Mouse (Mus musculus) limb, embryonic 15.5 days (tissue): ENCODE results near the gene Sfxn5. TPM values are rescaled to one million over a fixed set of nuclear protein-coding genes. Genes with fewer than 3 reads are reported as not detected.

Experiments
- ATAC-seq: fragments of 200-750 bp; cut with Nextera tagmentation; 2 replicates; pipeline ENCODE4 v1.8.0; 2017; ENCODE audit warnings: low read depth, moderate TSS enrichment; ENCODE audit not compliant: insufficient number of reproducible peaks, low FRiP score, low TSS enrichment
- H3K27ac ChIP-seq: fragments of 300-500 bp; sonication (generic); 2 replicates; pipeline ENCODE4 v1.5.1; 2015; ENCODE audit warnings: moderate library complexity, mild to moderate bottlenecking, inconsistent platforms
- H3K27me3 ChIP-seq: fragments of 300-500 bp; sonication (generic); 2 replicates; pipeline ENCODE4 v1.6.1; 2015; ENCODE audit warnings: inconsistent platforms
- H3K36me3 ChIP-seq: fragments of 300-500 bp; sonication (generic); 2 replicates; pipeline ENCODE4 v1.6.1; 2015; ENCODE audit warnings: inconsistent platforms
- H3K4me1 ChIP-seq: fragments of 300-500 bp; sonication (generic); 2 replicates; pipeline ENCODE4 v1.6.1; 2015; ENCODE audit warnings: inconsistent platforms
- H3K4me2 ChIP-seq: fragments of 300-500 bp; sonication (generic); 2 replicates; pipeline ENCODE4 v1.6.1; 2015; ENCODE audit warnings: mild to moderate bottlenecking, inconsistent platforms
- H3K4me3 ChIP-seq: fragments of 300-500 bp; sonication (generic); 2 replicates; pipeline ENCODE4 v1.5.1; 2015; ENCODE audit warnings: mild to moderate bottlenecking, inconsistent platforms
- H3K9ac ChIP-seq: fragments of 300-500 bp; sonication (generic); 2 replicates; pipeline ENCODE4 v1.6.1; 2015; ENCODE audit warnings: inconsistent platforms
- H3K9me3 ChIP-seq: fragments of 300-500 bp; sonication (generic); 2 replicates; pipeline ENCODE4 v1.6.1; 2016; ENCODE audit warnings: inconsistent platforms
- WGBS: fragments of 180-500 bp; shearing (Covaris S2); methylation state at CpG from one replicate; pipeline ENCODE4 v1.1.7; 2015; 5-methylcytosine and 5-hydroxymethylcytosine counted together
- polyA plus RNA-seq: library from polyadenylated mRNA; unstranded; fragments of >200 nt; fragmentation: Nextera tagmentation; extraction: Ambion mirVana; gene quantifications from 2 replicates; pipeline ENCODE4 v1.2.1, GENCODE M21; 2015

Sfxn5 gene
- polyA plus RNA-seq, 1 experiment from 2014 or later = 7.1 TPM

GRCm38 (mm10) chr6:85373066-85373860, 40.0 kb upstream of the Sfxn5 start:
- peak overlapping the region; percentile 87 for H3K4me3 ChIP-seq
- 81% methylated on average over 10 of the region's 10 CpGs for WGBS
- peaks cover 58% of the 10 kb centered on the region for H3K4me1 ChIP-seq

DNA sequence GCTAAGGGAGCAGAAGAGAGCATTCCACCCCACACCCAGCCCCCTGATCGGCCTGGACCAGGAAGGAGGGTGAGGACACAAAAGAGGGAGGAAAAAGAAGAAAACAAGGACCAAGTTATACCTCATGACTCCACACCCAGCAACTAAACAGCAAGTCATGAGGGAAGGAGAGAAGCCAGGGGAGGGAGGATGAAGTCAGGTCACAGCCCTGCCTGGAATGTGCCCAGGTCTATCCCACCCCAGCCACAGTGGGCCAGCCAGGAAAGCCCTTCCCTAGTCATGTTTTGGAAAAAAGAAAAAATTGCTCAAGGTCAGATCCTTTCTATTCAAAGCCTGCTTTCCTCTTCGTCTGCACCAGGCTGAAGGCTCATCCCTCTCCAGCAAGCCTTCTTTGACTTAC, 39.3 kb upstream of the Sfxn5 start:
- Histone ChIP-seq H3K9ac (no peak overlapping the region), H3K4me2 (peak overlapping the region; percentile 87), H3K36me3 (0 out of 2 replicates have a peak, but pooled peaks cover 2% of the 10 kb centered on the region), H3K9me3 (no peaks in the 10 kb centered on the region), H3K4me1 (peaks cover 65% of the 10 kb centered on the region), H3K4me3 (peak overlapping the region; percentile 87), H3K27me3 (no peaks in the 10 kb centered on the region), H3K27ac (peak overlapping the region; percentile 40; the same call in 1 of the 2 replicates)
- no peak for ATAC-seq
- WGBS = 72% methylated on average over 2 of the region's 2 CpGs

More at GRCm38 (mm10) chr6:85373066-85373860, 40.0 kb upstream of the Sfxn5 start:
- H3K36me3 ChIP-seq = 0 out of 2 replicates have a peak, but pooled peaks cover 2% of the 10 kb centered on the region
- H3K9me3 ChIP-seq = no peaks in the 10 kb centered on the region
- no peak for ATAC-seq
- peak overlapping the region; percentile 81 for H3K27ac ChIP-seq
- H3K4me2 ChIP-seq = peak overlapping the region; percentile 87
- peak overlapping the region; percentile 81; the same call in 1 of the 2 replicates for H3K9ac ChIP-seq
- H3K27me3 ChIP-seq = no peaks in the 10 kb centered on the region

DNA sequence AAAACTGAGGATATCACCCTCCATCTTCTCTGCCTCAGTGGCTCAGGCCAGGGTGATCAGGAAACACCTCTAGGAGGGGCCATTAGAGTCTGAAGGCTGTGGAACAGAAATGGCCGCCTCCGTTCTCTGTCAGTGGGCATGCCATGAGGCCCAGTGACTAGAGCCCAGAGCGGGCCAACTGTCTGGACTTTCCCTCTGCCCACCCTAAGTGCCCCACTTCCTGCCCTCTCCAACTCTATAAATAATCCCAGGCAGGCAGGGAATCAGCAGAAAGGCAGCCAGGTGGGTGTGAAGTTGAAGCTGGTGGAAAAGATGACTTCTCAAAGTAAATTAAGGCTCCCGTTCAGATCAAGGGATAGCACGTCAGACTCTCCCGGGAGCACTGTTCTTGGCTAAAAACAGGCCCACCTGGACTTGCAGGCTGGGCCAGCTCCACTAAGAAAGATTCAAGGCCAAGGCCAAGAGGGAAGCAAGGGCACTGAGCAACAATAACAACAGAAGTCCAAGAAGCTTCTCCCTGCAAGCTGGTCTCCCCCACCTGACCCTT, 38.7 kb upstream of the Sfxn5 start:
- Histone ChIP-seq H3K36me3 (0 out of 2 replicates have a peak, but pooled peaks cover 2% of the 10 kb centered on the region), H3K4me3 (peak overlapping the region; percentile 87), H3K27me3 (no peaks in the 10 kb centered on the region), H3K9me3 (no peaks in the 10 kb centered on the region), H3K4me1 (peaks cover 70% of the 10 kb centered on the region), H3K4me2 (peak overlapping the region; percentile 87; the same call in 1 of the 2 replicates), H3K9ac (no peak overlapping the region), H3K27ac (peak overlapping the region; percentile 40; the same call in 1 of the 2 replicates)
- WGBS = 69% methylated on average over 6 of the region's 6 CpGs
- no peak for ATAC-seq

DNA sequence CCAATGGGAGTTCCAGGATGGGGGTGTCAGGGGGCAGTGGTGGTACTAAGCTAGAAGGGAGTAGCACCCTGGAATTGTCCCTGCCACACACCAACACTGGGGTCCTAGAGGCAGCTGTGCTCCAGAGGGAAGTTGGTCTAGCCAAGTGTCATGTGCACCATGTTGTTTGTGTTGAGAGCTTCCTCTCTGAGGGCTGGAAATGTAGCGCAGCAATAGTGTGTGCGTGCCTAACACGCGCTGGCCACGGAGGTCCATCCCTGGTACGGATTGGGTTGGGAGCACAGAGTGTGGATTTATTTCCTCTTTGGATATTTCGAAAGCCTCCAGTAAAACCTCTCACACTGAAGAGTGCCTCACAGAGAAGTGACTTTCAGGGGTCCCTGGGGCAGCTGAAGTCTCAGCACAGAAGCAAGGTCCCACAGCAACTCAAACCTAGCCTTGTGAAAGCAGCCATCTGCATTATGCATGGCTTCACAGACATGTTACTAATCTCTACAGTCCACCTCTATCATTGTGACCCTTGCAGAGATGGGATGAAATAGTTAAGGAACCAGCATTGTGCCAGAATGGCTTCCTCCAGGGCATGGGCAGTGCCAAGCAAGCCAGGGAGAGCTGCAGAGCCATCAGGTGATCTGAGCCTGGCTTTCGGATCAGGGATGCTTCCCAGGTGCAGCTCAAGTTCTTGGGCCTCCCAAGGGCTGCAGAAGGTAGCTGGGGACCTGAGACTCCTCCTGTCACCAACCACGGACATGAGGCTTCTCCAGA, 37.6 kb upstream of the Sfxn5 start:
- Histone ChIP-seq H3K4me1 (peaks cover 81% of the 10 kb centered on the region), H3K27ac (peak overlapping the region; percentile 74; the same call in 1 of the 2 replicates), H3K9me3 (no peaks in the 10 kb centered on the region), H3K4me3 (no peak overlapping the region), H3K9ac (no peak overlapping the region), H3K4me2 (no peak overlapping the region), H3K36me3 (0 out of 2 replicates have a peak, but pooled peaks cover 2% of the 10 kb centered on the region), H3K27me3 (no peaks in the 10 kb centered on the region)
- no peak for ATAC-seq
- WGBS = 88% methylated on average over 9 of the region's 9 CpGs

GRCm38 (mm10) chr6:85370041-85370440, 36.8 kb upstream of the Sfxn5 start:
- Histone ChIP-seq H3K27ac (peak overlapping the region; percentile 74), H3K36me3 (0 out of 2 replicates have a peak, but pooled peaks cover 2% of the 10 kb centered on the region), H3K9ac (no peak overlapping the region), H3K4me2 (no peak overlapping the region), H3K4me3 (no peak overlapping the region), H3K4me1 (peaks cover 80% of the 10 kb centered on the region), H3K27me3 (no peaks in the 10 kb centered on the region), H3K9me3 (no peaks in the 10 kb centered on the region)
- no peak for ATAC-seq
- WGBS = 84% methylated on average over 5 of the region's 5 CpGs

- H3K4me2 ChIP-seq = 0 out of 2 replicates have a peak overlapping the region, but pooled peaks have one; percentile 7
- no peaks in the 10 kb centered on the region for H3K27me3 ChIP-seq
- peak; percentile 62; the same call in 1 of the 2 replicates for ATAC-seq
- H3K9me3 ChIP-seq = no peaks in the 10 kb centered on the region
- WGBS = 45% methylated on average over 5 of the region's 5 CpGs
- no peak overlapping the region for H3K4me3 ChIP-seq
- peaks cover 4% of the 10 kb centered on the region; the same call in 1 of the 2 replicates for H3K36me3 ChIP-seq
- peak overlapping the region; percentile 74 for H3K27ac ChIP-seq
- H3K4me1 ChIP-seq = peaks cover 78% of the 10 kb centered on the region
- H3K9ac ChIP-seq = no peak overlapping the region
Observed at GRCm38 (mm10) chr6:85369181-85369860, 36.1 kb upstream of the Sfxn5 start.

DNA sequence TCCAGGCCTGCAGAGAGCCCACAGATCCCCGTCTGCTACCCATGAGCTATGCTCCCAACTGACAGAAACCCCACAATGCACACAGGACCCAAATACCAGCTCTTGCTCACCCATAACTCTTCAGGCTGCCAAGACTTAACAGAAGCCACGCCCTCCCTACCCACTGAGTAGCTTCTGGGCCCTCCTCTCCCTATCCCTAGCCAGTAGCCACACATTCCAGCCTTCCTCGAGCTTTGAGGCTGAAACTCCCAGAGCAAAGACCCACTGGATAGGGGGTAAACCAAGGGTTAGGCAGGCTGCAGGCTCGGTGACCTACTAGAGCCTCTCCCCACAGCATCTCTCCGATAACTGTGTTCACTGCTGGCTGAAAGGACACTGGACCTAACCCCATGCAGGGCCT, 35.5 kb upstream of the Sfxn5 start:
- 62% methylated on average over 5 of the region's 5 CpGs for WGBS
- H3K27me3 ChIP-seq = no peaks in the 10 kb centered on the region
- H3K36me3 ChIP-seq = peaks cover 4% of the 10 kb centered on the region; the same call in 1 of the 2 replicates
- peak overlapping the region; percentile 74 for H3K27ac ChIP-seq
- no peak overlapping the region for H3K9ac ChIP-seq
- H3K4me2 ChIP-seq = 0 out of 2 replicates have a peak overlapping the region, but pooled peaks have one; percentile 7
- no peak for ATAC-seq
- peaks cover 77% of the 10 kb centered on the region for H3K4me1 ChIP-seq
- no peak overlapping the region for H3K4me3 ChIP-seq
- H3K9me3 ChIP-seq = no peaks in the 10 kb centered on the region

GRCm38 (mm10) chr6:85368166-85368565, 34.9 kb upstream of the Sfxn5 start:
- Histone ChIP-seq H3K4me2 (0 out of 2 replicates have a peak overlapping the region, but pooled peaks have one; percentile 7), H3K4me1 (peaks cover 72% of the 10 kb centered on the region), H3K9me3 (no peaks in the 10 kb centered on the region), H3K4me3 (no peak overlapping the region), H3K27me3 (no peaks in the 10 kb centered on the region), H3K36me3 (peaks cover 4% of the 10 kb centered on the region; the same call in 1 of the 2 replicates), H3K27ac (peak overlapping the region; percentile 74), H3K9ac (no peak overlapping the region)
- ATAC-seq = no peak
- 93% methylated on average over 1 of the region's 1 CpGs for WGBS

GRCm38 (mm10) chr6:85366387-85366786, 33.2 kb upstream of the Sfxn5 start:
- peaks cover 54% of the 10 kb centered on the region for H3K4me1 ChIP-seq
- 67% methylated on average over 1 of the region's 1 CpGs for WGBS
- no peak overlapping the region for H3K4me3 ChIP-seq
- no peak overlapping the region for H3K27ac ChIP-seq
- no peaks in the 10 kb centered on the region for H3K9me3 ChIP-seq
- H3K36me3 ChIP-seq = peaks cover 2% of the 10 kb centered on the region; the same call in 1 of the 2 replicates
- ATAC-seq = no peak
- H3K4me2 ChIP-seq = no peak overlapping the region
- no peaks in the 10 kb centered on the region for H3K27me3 ChIP-seq
- H3K9ac ChIP-seq = no peak overlapping the region

DNA sequence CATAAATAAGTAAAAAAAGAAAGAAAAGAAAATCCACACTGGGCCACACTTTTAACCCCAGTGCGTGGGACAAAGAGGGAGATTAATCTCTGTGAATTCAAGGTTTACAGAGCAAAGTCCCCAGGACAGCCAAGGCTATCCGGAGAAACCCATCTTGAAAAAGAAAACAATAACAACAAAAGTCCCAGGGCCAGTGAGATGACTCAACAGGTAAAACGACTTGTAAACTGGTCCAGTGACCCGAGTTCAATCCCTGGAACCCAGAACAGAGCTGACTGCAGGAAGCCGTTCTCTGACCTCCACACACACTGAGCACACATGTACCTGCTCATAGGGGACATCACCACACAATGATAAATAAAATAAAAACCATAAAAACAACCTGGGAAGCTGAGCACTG, 31.2 kb upstream of the Sfxn5 start:
- ATAC-seq = no peak
- H3K4me2 ChIP-seq = no peak overlapping the region
- H3K4me1 ChIP-seq = peaks cover 34% of the 10 kb centered on the region
- no peaks in the 10 kb centered on the region for H3K9me3 ChIP-seq
- peaks cover 2% of the 10 kb centered on the region; the same call in 1 of the 2 replicates for H3K36me3 ChIP-seq
- no peak overlapping the region for H3K4me3 ChIP-seq
- H3K27me3 ChIP-seq = no peaks in the 10 kb centered on the region
- 0 out of 2 replicates have a peak overlapping the region, but pooled peaks have one; percentile 22 for H3K27ac ChIP-seq
- 71% methylated on average over 5 of the region's 5 CpGs for WGBS
- H3K9ac ChIP-seq = no peak overlapping the region

DNA sequence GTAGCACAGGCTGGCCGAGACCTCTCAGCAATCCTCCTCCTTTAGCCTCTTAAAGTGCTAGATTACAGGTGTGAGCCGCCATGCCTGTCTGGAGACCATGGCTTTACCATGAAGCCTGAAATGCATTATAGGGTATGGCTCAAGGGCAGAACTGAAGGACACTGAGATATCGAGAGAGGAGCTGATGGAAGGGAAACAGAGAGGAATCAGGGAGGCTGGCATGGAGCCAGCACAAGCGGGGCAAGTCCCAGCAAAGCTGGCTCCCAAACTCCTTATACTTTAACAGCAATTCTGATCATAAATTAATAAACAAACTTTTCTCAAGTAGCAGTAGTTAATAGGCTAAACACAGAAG, 30.7 kb upstream of the Sfxn5 start:
- H3K27ac ChIP-seq = no peak overlapping the region
- no peak overlapping the region for H3K4me3 ChIP-seq
- no peak for ATAC-seq
- H3K36me3 ChIP-seq = peaks cover 2% of the 10 kb centered on the region; the same call in 1 of the 2 replicates
- H3K27me3 ChIP-seq = no peaks in the 10 kb centered on the region
- no peak overlapping the region for H3K9ac ChIP-seq
- no peaks in the 10 kb centered on the region for H3K9me3 ChIP-seq
- H3K4me2 ChIP-seq = no peak overlapping the region
- WGBS = 71% methylated on average over 4 of the region's 4 CpGs
- peaks cover 29% of the 10 kb centered on the region for H3K4me1 ChIP-seq
